Mouse (Mus musculus) thymus, postnatal 4 days (tissue): ENCODE results near the gene Mmp11.

Experiments used
- DNase-seq: peaks from one replicate; pipeline ENCODE4 v3.0.0; 2021

The Mmp11 gene

GRCm38 (mm10) chr10:75937851-75938643 is 1.8 kb upstream of the Mmp11 start:
- no peak for DNase-seq

- no peak for DNase-seq
Measured at GRCm38 (mm10) chr10:75936909-75937667, 792 bp upstream of the Mmp11 start.

GRCm38 (mm10) chr10:75934991-75935390 is 1.3 kb downstream of the Mmp11 start:
- no peak for DNase-seq

GRCm38 (mm10) chr10:75932891-75933290 is 3.4 kb downstream of the Mmp11 start, which contains the start of gene Chchd10:
Chchd10 (plus strand) TSS chr10:75933130.
- DNase-seq: no peak

- peak; percentile 70 for DNase-seq
Measured at GRCm38 (mm10) chr10:75932081-75932678, 4.1 kb downstream of the Mmp11 start.

GRCm38 (mm10) chr10:75931311-75931710 is 5.0 kb downstream of the Mmp11 start:
- DNase-seq: no peak

GRCm38 (mm10) chr10:75930304-75930703 is 6.0 kb downstream of the Mmp11 start:
- DNase-seq: no peak

GRCm38 (mm10) chr10:75926396-75926795 is 9.9 kb downstream of the Mmp11 start:
- DNase-seq: peak; percentile 50

- DNase-seq: no peak
Measured at GRCm38 (mm10) chr10:75924324-75924723, 12.0 kb downstream of the Mmp11 start.

GRCm38 (mm10) chr10:75921726-75922560 is 14.4 kb downstream of the Mmp11 start:
- DNase-seq: peak; percentile 48

- peak; percentile 97 for DNase-seq
Measured at GRCm38 (mm10) chr10:75921026-75921725, 15.1 kb downstream of the Mmp11 start, which contains the start of gene Smarcb1. Smarcb1 (minus strand) TSS chr10:75921617.

GRCm38 (mm10) chr10:75919026-75919425 is 17.3 kb downstream of the Mmp11 start:
- no peak for DNase-seq

- DNase-seq: no peak
Measured at GRCm38 (mm10) chr10:75916840-75917239, 19.5 kb downstream of the Mmp11 start.

- DNase-seq: no peak
Measured at GRCm38 (mm10) chr10:75915557-75915956, 20.7 kb downstream of the Mmp11 start.

GRCm38 (mm10) chr10:75913013-75913589 is 23.2 kb downstream of the Mmp11 start:
- no peak for DNase-seq

- no peak for DNase-seq
Measured at GRCm38 (mm10) chr10:75910698-75911097, 25.6 kb downstream of the Mmp11 start.

- DNase-seq: no peak
Measured at GRCm38 (mm10) chr10:75906882-75907281, 29.4 kb downstream of the Mmp11 start.

GRCm38 (mm10) chr10:75904391-75904790 is 31.9 kb downstream of the Mmp11 start:
- DNase-seq: no peak

GRCm38 (mm10) chr10:75898846-75899245 is 37.5 kb downstream of the Mmp11 start:
- DNase-seq: no peak

GRCm38 (mm10) chr10:75898039-75898564 is 38.2 kb downstream of the Mmp11 start:
- no peak for DNase-seq

- DNase-seq: peak; percentile 68
Measured at GRCm38 (mm10) chr10:75897373-75897772, 38.9 kb downstream of the Mmp11 start.
